Mouse (Mus musculus) brown adipose tissue, adult 24 weeks (tissue): ENCODE measurements around the gene Tpmt. TPM values are rescaled to one million over a fixed set of nuclear protein-coding genes. Genes with fewer than 3 reads are reported as not detected.

Experiments used
- H3K27ac ChIP-seq: fragments of 200-500 bp; replicated peaks from 2 replicates; pipeline ENCODE4 v1.5.1; 2012; ENCODE audit warnings: low read depth, mild to moderate bottlenecking, low read length
- H3K4me1 ChIP-seq: fragments of 200-500 bp; 2 replicates; pipeline ENCODE4 v1.6.1; 2012; ENCODE audit warnings: low read length, mixed read lengths; ENCODE audit not compliant: control insufficient read depth, insufficient read depth, insufficient read length
- H3K4me3 ChIP-seq: fragments of 200-500 bp; 2 replicates; pipeline ENCODE4 v1.5.1; 2012; ENCODE audit warnings: low read depth, mild to moderate bottlenecking, low read length, moderate library complexity; ENCODE audit not compliant: insufficient read depth
- polyA plus RNA-seq: library from polyadenylated mRNA; stranded (reverse); fragments of >200 nt; gene quantifications from 2 replicates; pipeline ENCODE4 v1.2.4, GENCODE M21; 2012; ENCODE audit not compliant: missing spikeins, insufficient read depth, insufficient read length

Gene Tpmt
- 30.7 and 32.8 TPM in 2 replicates for polyA plus RNA-seq

DNA sequence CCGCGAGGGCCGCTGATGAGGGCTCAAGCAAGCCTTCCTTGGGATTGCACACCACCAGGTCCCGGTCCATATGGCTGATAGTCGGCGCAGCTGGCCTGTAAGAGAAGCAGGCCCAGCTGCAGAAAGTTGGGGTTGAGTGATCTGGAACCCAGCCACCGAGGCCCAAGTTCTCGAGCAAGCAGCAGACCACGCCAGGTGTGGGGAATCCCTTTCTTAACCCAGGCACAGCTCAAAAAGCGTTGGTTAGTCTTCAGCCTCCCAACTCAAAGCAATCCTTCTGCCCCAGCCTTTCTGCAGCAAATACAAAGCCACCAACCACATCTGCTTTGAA, at the start of gene Tpmt:
TSS of gene Tpmt (minus strand) at position 121 of the 331 bp plus-strand sequence.
- peak within 1 kb of the TSS; percentile 89 for H3K4me3 ChIP-seq
- 0 out of 2 replicates have a peak, but pooled peaks cover 5% of the 10 kb centered on the region for H3K4me1 ChIP-seq
- H3K27ac ChIP-seq: no peak within 1 kb of the TSS

GRCm38 (mm10) chr13:47093791-47094190, 49.3 kb upstream of the Tpmt start:
- Histone ChIP-seq H3K27ac (no peak overlapping the region), H3K4me1 (no peaks in the 10 kb centered on the region), H3K4me3 (no peak overlapping the region)

DNA sequence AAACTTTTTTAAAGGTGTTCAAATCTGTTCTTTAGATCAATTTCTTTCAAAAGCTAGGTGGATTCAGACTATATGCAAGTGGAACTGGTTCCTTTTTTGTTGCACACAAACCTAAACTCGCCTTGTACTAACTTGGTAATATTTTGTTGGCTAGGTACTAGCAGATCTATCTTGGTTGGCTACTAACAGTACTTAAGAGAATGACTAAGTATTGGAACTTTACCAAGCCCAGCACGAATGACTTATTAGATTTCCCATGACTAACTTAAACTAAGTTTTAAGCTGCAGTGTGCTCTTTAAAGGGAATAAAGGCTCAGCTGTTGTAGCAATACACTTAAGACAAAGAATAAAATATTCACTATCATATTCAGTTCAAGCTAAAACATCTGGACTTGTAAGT, 44.7 kb upstream of the Tpmt start:
- Histone ChIP-seq H3K27ac (no peak overlapping the region), H3K4me3 (no peak overlapping the region), H3K4me1 (no peaks in the 10 kb centered on the region)

GRCm38 (mm10) chr13:47088433-47088832, 43.9 kb upstream of the Tpmt start:
- H3K4me3 ChIP-seq: no peak overlapping the region
- no peaks in the 10 kb centered on the region for H3K4me1 ChIP-seq
- no peak overlapping the region for H3K27ac ChIP-seq

GRCm38 (mm10) chr13:47080905-47081505, 36.5 kb upstream of the Tpmt start:
- Histone ChIP-seq H3K4me3 (no peak overlapping the region), H3K27ac (no peak overlapping the region)

GRCm38 (mm10) chr13:47078799-47079198, 34.3 kb upstream of the Tpmt start:
- no peaks in the 10 kb centered on the region for H3K4me1 ChIP-seq
- no peak overlapping the region for H3K27ac ChIP-seq
- H3K4me3 ChIP-seq: no peak overlapping the region

More at GRCm38 (mm10) chr13:47080905-47081505, 36.5 kb upstream of the Tpmt start:
- no peaks in the 10 kb centered on the region for H3K4me1 ChIP-seq

- Histone ChIP-seq H3K4me3 (no peak overlapping the region), H3K4me1 (no peaks in the 10 kb centered on the region), H3K27ac (no peak overlapping the region)
These were observed 32.8 kb upstream of the Tpmt start for GRCm38 (mm10) chr13:47077367-47077766.

GRCm38 (mm10) chr13:47076156-47076555, 31.6 kb upstream of the Tpmt start:
- no peak overlapping the region for H3K4me3 ChIP-seq
- H3K4me1 ChIP-seq: no peaks in the 10 kb centered on the region
- H3K27ac ChIP-seq: no peak overlapping the region

GRCm38 (mm10) chr13:47072484-47072883, 27.9 kb upstream of the Tpmt start:
- no peak overlapping the region for H3K27ac ChIP-seq
- H3K4me3 ChIP-seq: no peak overlapping the region
- H3K4me1 ChIP-seq: no peaks in the 10 kb centered on the region

- Histone ChIP-seq H3K4me1 (no peaks in the 10 kb centered on the region), H3K27ac (no peak overlapping the region), H3K4me3 (no peak overlapping the region)
These were observed 27.3 kb upstream of the Tpmt start for GRCm38 (mm10) chr13:47071871-47072270.

DNA sequence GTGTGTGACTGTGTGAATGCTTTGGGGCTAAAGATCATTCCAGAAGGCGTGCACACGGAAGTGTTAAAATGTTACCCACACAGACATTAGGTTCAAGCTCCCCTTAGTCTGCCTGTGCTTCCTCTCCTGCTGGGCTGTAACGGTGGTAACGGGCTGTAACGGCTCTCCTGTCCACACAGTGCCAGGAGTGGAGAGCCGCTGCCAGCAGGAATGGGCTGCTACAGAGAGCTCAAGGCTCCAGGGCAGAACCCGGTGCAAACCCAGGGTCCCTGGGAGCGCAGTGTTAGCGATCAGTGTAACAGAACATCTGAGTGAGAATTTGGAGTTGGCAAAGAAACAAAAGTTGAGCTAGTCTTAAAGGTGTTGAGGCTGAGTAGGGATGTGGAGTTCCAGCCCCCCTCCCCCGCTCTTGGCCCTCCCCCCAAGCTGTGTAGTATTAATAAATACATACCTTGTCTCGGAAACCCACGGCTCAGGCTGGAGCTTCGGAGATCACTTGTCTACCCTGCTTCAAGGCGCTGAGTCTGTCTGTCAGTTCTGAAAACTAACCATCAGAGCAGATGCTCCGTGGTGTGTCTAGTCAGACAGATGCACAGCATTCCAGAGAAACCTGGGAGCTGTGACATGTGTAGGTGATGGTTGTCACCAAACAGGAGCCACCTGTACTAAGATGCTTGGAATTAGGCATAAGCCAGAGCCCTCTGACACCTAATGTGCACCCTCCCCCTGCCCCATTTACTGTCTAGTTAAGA, 26.0 kb upstream of the Tpmt start:
- Histone ChIP-seq H3K4me3 (no peak overlapping the region), H3K4me1 (no peaks in the 10 kb centered on the region), H3K27ac (no peak overlapping the region)

DNA sequence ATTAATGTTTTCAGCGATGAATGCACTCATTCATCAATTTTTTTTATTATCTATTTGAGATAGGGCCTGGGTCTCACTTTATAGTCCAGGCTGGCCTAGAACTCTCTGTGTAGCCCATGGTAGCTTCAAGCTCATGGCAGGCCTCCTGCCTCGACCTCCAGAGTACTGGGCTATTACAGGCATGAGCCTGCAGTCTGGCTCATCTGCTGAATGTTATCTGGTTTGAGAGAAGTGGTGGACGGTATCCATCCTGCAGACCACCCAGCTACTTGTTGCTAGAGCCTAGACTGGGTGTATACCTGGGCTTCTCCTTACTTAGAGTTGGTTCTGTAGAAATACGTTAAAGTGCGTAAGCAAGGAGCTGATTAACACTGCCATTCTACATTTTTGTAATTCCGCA, 22.5 kb upstream of the Tpmt start:
- no peaks in the 10 kb centered on the region for H3K4me1 ChIP-seq
- no peak overlapping the region for H3K4me3 ChIP-seq
- no peak overlapping the region for H3K27ac ChIP-seq

GRCm38 (mm10) chr13:47066516-47066915, 22.0 kb upstream of the Tpmt start:
- H3K4me3 ChIP-seq: no peak overlapping the region

GRCm38 (mm10) chr13:47063985-47064760, 19.6 kb upstream of the Tpmt start:
- no peak overlapping the region for H3K4me3 ChIP-seq
- H3K27ac ChIP-seq: no peak overlapping the region

More at GRCm38 (mm10) chr13:47066516-47066915, 22.0 kb upstream of the Tpmt start:
- no peak overlapping the region for H3K27ac ChIP-seq
- H3K4me1 ChIP-seq: no peaks in the 10 kb centered on the region

DNA sequence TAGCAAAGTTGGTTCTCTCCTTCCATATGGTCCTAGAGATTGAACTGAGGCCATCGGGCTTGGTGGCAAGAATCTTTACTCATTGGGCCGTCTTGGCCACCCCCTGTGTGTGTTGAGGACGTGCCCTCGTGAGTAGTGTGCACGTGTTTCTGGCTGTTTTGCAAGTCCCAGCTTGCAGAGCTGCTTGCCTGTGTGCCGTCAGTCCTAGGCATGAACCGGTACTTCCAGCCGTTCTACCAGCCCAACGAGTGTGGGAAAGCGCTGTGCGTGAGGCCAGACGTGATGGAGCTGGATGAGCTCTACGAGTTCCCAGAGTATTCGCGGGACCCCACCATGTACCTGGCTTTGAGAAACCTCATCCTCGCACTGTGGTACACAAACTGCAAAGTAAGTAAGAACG, 18.2 kb upstream of the Tpmt start:
- Histone ChIP-seq H3K4me3 (no peak overlapping the region), H3K4me1 (no peaks in the 10 kb centered on the region), H3K27ac (no peak overlapping the region)

More at GRCm38 (mm10) chr13:47063985-47064760, 19.6 kb upstream of the Tpmt start:
- H3K4me1 ChIP-seq: no peaks in the 10 kb centered on the region
